Mouse (Mus musculus): ENCODE measurements around the gene Ss18l1. TPM values are rescaled to one million over a fixed set of nuclear protein-coding genes. Genes with fewer than 3 reads are reported as not detected.

Ss18l1 gene
- total and polyA plus RNA-seq, 2 experiments, result 2.0 to 4.6 TPM

DNA sequence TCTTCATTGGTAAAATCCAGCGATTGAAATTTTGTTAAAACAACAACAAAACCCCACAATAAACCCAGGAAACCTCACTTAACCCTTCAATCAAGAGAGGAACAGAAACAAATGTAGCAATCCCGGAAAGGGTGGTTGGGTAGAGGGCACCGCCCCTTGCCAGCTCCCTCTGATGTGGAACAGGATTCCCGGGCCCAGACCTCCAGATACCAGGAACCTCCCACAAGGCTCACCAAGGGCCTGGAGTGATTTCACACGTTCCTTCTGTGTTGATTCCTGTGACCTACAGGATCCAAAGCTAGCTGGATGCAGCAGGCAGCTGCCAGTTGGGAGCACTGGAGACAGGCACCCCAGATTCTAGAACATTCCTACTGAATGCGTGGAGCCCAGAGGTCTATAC lies 1.9 kb upstream of the Ss18l1 start:
- peaks cover 28% of the 10 kb centered on the region for H3K79me2 ChIP-seq (ENCODE audit: control insufficient read depth, insufficient read depth, low read length)
- peak overlapping the region; percentile 17; the same call in 1 of the 2 replicates for H3K9ac ChIP-seq (ENCODE audit: low read depth, low read length)
- H3K4me3 ChIP-seq (ENCODE audit: insufficient read depth, low read depth, low read length), result no peak overlapping the region
- H3K4me1 ChIP-seq (ENCODE audit: control insufficient read depth, insufficient read depth, low read length), result peaks cover 10% of the 10 kb centered on the region
- peaks cover 25% of the 10 kb centered on the region for H3K36me3 ChIP-seq (ENCODE audit: control insufficient read depth, insufficient read depth, low read length)
- TF ChIP-seq CTCF (IDR thresholded peaks at IDR 0.05; ENCODE audit: low read depth, low read length) (no peak), POLR2A (IDR thresholded peaks at IDR 0.05; ENCODE audit: extremely low read depth, insufficient read depth, low read length) (no peak)
- peak; percentile 19 for DNase-seq (ENCODE audit: extremely low read depth, low read depth, low spot score)
- 33% methylated on average over 6 of the region's 6 CpGs for WGBS
- H3K27ac ChIP-seq (replicated peaks; ENCODE audit: insufficient read depth, low read depth, low read length), result peak overlapping the region; percentile 10; the same call in 1 of the 2 replicates
- H3K27me3 ChIP-seq (ENCODE audit: control insufficient read depth, insufficient read depth, low read length), result no peaks in the 10 kb centered on the region

- H3K36me3 ChIP-seq (ENCODE audit: control insufficient read depth, insufficient read depth, low read length), result peaks cover 13% of the 10 kb centered on the region
- TF ChIP-seq CTCF (IDR thresholded peaks at IDR 0.05; ENCODE audit: low read depth, low read length) (no peak), POLR2A (IDR thresholded peaks at IDR 0.05; ENCODE audit: extremely low read depth, insufficient read depth, low read length) (no peak)
- H3K79me2 ChIP-seq (ENCODE audit: control insufficient read depth, insufficient read depth, low read length), result peaks cover 28% of the 10 kb centered on the region
- peak overlapping the region; percentile 97 for H3K9ac ChIP-seq (ENCODE audit: low read depth, low read length)
- WGBS, result 0% methylated on average over 66 of the region's 66 CpGs
- peaks cover 10% of the 10 kb centered on the region for H3K4me1 ChIP-seq (ENCODE audit: control insufficient read depth, insufficient read depth, low read length)
- peak overlapping the region; percentile 81 for H3K4me3 ChIP-seq (ENCODE audit: insufficient read depth, low read depth, low read length)
- no peaks in the 10 kb centered on the region for H3K27me3 ChIP-seq (ENCODE audit: control insufficient read depth, insufficient read depth, low read length)
- peak; percentile 68 for DNase-seq (ENCODE audit: extremely low read depth, low read depth, low spot score)
- peak overlapping the region; percentile 85 for H3K27ac ChIP-seq (replicated peaks; ENCODE audit: insufficient read depth, low read depth, low read length)
Observed at GRCm38 (mm10) chr2:180041577-180042255, 593 bp upstream of the Ss18l1 start.

- H3K79me2 ChIP-seq (ENCODE audit: control insufficient read depth, insufficient read depth, low read length), result peaks cover 28% of the 10 kb centered on the region
- H3K4me1 ChIP-seq (ENCODE audit: control insufficient read depth, insufficient read depth, low read length), result peaks cover 10% of the 10 kb centered on the region
- no peaks in the 10 kb centered on the region for H3K27me3 ChIP-seq (ENCODE audit: control insufficient read depth, insufficient read depth, low read length)
- H3K27ac ChIP-seq (replicated peaks; ENCODE audit: insufficient read depth, low read depth, low read length), result no peak overlapping the region; the same call in 1 of the 2 replicates
- peaks cover 10% of the 10 kb centered on the region for H3K36me3 ChIP-seq (ENCODE audit: control insufficient read depth, insufficient read depth, low read length)
- peak; percentile 26 for DNase-seq (ENCODE audit: extremely low read depth, low read depth, low spot score)
- 1% methylated on average over 65 of the region's 66 CpGs for WGBS
- peak overlapping the region; percentile 81 for H3K4me3 ChIP-seq (ENCODE audit: insufficient read depth, low read depth, low read length)
- H3K9ac ChIP-seq (ENCODE audit: low read depth, low read length), result peak overlapping the region; percentile 97
- TF ChIP-seq POLR2A (IDR thresholded peaks at IDR 0.05; ENCODE audit: extremely low read depth, insufficient read depth, low read length) (no peak), CTCF (IDR thresholded peaks at IDR 0.05; ENCODE audit: low read depth, low read length) (no peak)
Observed at GRCm38 (mm10) chr2:180042858-180043515, 678 bp downstream of the Ss18l1 start.

- Histone ChIP-seq H3K79me2 (ENCODE audit: control insufficient read depth, insufficient read depth, low read length) (peaks cover 23% of the 10 kb centered on the region), H3K4me1 (ENCODE audit: control insufficient read depth, insufficient read depth, low read length) (peaks cover 10% of the 10 kb centered on the region), H3K4me3 (ENCODE audit: insufficient read depth, low read depth, low read length) (no peak overlapping the region), H3K27me3 (ENCODE audit: control insufficient read depth, insufficient read depth, low read length) (no peaks in the 10 kb centered on the region), H3K9ac (ENCODE audit: low read depth, low read length) (no peak overlapping the region), H3K36me3 (ENCODE audit: control insufficient read depth, insufficient read depth, low read length) (no peaks in the 10 kb centered on the region), H3K27ac (replicated peaks; ENCODE audit: insufficient read depth, low read depth, low read length) (no peak overlapping the region)
- WGBS, result 33% methylated on average over 4 of the region's 4 CpGs
- peak; percentile 57 for TF ChIP-seq CTCF (IDR thresholded peaks at IDR 0.05; ENCODE audit: low read depth, low read length)
- TF ChIP-seq POLR2A (IDR thresholded peaks at IDR 0.05; ENCODE audit: extremely low read depth, insufficient read depth, low read length), result no peak
- peak; percentile 27 for DNase-seq (ENCODE audit: extremely low read depth, low read depth, low spot score)
Observed at GRCm38 (mm10) chr2:180045283-180045682, 3.0 kb downstream of the Ss18l1 start.

GRCm38 (mm10) chr2:180047580-180047979 lies 5.3 kb downstream of the Ss18l1 start:
- Histone ChIP-seq H3K36me3 (ENCODE audit: control insufficient read depth, insufficient read depth, low read length) (no peaks in the 10 kb centered on the region), H3K27me3 (ENCODE audit: control insufficient read depth, insufficient read depth, low read length) (no peaks in the 10 kb centered on the region), H3K79me2 (ENCODE audit: control insufficient read depth, insufficient read depth, low read length) (peaks cover 9% of the 10 kb centered on the region), H3K4me3 (ENCODE audit: insufficient read depth, low read depth, low read length) (no peak overlapping the region), H3K9ac (ENCODE audit: low read depth, low read length) (no peak overlapping the region), H3K27ac (replicated peaks; ENCODE audit: insufficient read depth, low read depth, low read length) (no peak overlapping the region), H3K4me1 (ENCODE audit: control insufficient read depth, insufficient read depth, low read length) (peaks cover 3% of the 10 kb centered on the region; the same call in 1 of the 2 replicates)
- TF ChIP-seq CTCF (IDR thresholded peaks at IDR 0.05; ENCODE audit: low read depth, low read length), result no peak
- no peak for TF ChIP-seq POLR2A (IDR thresholded peaks at IDR 0.05; ENCODE audit: extremely low read depth, insufficient read depth, low read length)
- no peak for DNase-seq (ENCODE audit: extremely low read depth, low read depth, low spot score)
- WGBS, result 63% methylated on average over 3 of the region's 3 CpGs

Data from liver, adult 2 months (tissue).